Mouse (Mus musculus): ENCODE results near the gene Prr12. TPM values are rescaled to one million over a fixed set of nuclear protein-coding genes. Genes with fewer than 3 reads are reported as not detected.
"Not testable (repeated sequence)": the region's sequence is repeated elsewhere in the genome, so short reads cannot be mapped to it uniquely, and the experiment has no call there.

Gene Prr12
- polyA plus RNA-seq, 1 experiment from 2014 or later, result 6.4 TPM

GRCm38 (mm10) chr7:45024281-45025248 is 28.1 kb downstream of the Prr12 start:
- Histone ChIP-seq H3K27ac (ENCODE audit: low read length) (no peak overlapping the region), H3K9ac (replicated peaks; ENCODE audit: low read depth) (no peak overlapping the region), H3K4me2 (replicated peaks; ENCODE audit: low read depth, low read length) (no peak overlapping the region), H3K36me3 (ENCODE audit: insufficient read depth, low read length) (peaks cover 27% of the 10 kb centered on the region), H3K9me3 (ENCODE audit: low read length) (no peaks in the 10 kb centered on the region), H3K4me1 (ENCODE audit: insufficient read depth, low read depth, low read length) (no peaks in the 10 kb centered on the region), H3K27me3 (replicated peaks; ENCODE audit: insufficient read depth, low read length) (no peaks in the 10 kb centered on the region), H3K4me3 (ENCODE audit: low read depth, low read length) (no peak overlapping the region)
- 80% methylated on average over 15 of the region's 15 CpGs for WGBS
- DNase-seq (ENCODE audit: low spot score) (no peak), ATAC-seq (no peak)
- no peak for TF ChIP-seq EP300 (IDR thresholded peaks at IDR 0.05)
- TF ChIP-seq CTCF (IDR thresholded peaks at IDR 0.05), result no peak; the same call in 1 of the 2 replicates

- DNase-seq (ENCODE audit: low spot score), result peak; percentile 56
- not testable (repeated sequence) for H3K9me3 ChIP-seq (ENCODE audit: low read length); H3K4me1 ChIP-seq (ENCODE audit: insufficient read depth, low read depth, low read length); H3K27ac ChIP-seq (ENCODE audit: low read length); H3K9ac ChIP-seq (replicated peaks; ENCODE audit: low read depth); ATAC-seq; H3K27me3 ChIP-seq (replicated peaks; ENCODE audit: insufficient read depth, low read length); H3K4me3 ChIP-seq (ENCODE audit: low read depth, low read length); H3K4me2 ChIP-seq (replicated peaks; ENCODE audit: low read depth, low read length)
- H3K36me3 ChIP-seq (ENCODE audit: insufficient read depth, low read length), result peaks cover 21% of the 10 kb centered on the region; the same call in 1 of the 2 replicates
- peak; percentile 59 for TF ChIP-seq CTCF (IDR thresholded peaks at IDR 0.05)
- WGBS, result 72% methylated on average over 5 of the region's 5 CpGs
Measured at GRCm38 (mm10) chr7:45023711-45024110, 29.0 kb downstream of the Prr12 start.

- Histone ChIP-seq H3K4me1 (ENCODE audit: insufficient read depth, low read depth, low read length) (0 out of 2 replicates have a peak, but pooled peaks cover 5% of the 10 kb centered on the region), H3K9ac (replicated peaks; ENCODE audit: low read depth) (no peak overlapping the region), H3K4me2 (replicated peaks; ENCODE audit: low read depth, low read length) (no peak overlapping the region), H3K4me3 (ENCODE audit: low read depth, low read length) (no peak overlapping the region), H3K36me3 (ENCODE audit: insufficient read depth, low read length) (peaks cover 6% of the 10 kb centered on the region; the same call in 1 of the 2 replicates), H3K27me3 (replicated peaks; ENCODE audit: insufficient read depth, low read length) (no peaks in the 10 kb centered on the region), H3K27ac (ENCODE audit: low read length) (no peak overlapping the region), H3K9me3 (ENCODE audit: low read length) (no peaks in the 10 kb centered on the region)
- DNase-seq (ENCODE audit: low spot score) (no peak), ATAC-seq (no peak)
- TF ChIP-seq EP300 (IDR thresholded peaks at IDR 0.05) (no peak), CTCF (IDR thresholded peaks at IDR 0.05) (no peak)
- 62% methylated on average over 9 of the region's 9 CpGs for WGBS
Measured at GRCm38 (mm10) chr7:45020225-45020624, 32.5 kb downstream of the Prr12 start.

- H3K4me3 ChIP-seq (ENCODE audit: low read depth, low read length), result peak overlapping the region; percentile 60
- no peaks in the 10 kb centered on the region for H3K27me3 ChIP-seq (replicated peaks; ENCODE audit: insufficient read depth, low read length)
- H3K9ac ChIP-seq (replicated peaks; ENCODE audit: low read depth), result peak overlapping the region; percentile 46; the same call in 1 of the 2 replicates
- peak; percentile 64 for TF ChIP-seq EP300 (IDR thresholded peaks at IDR 0.05)
- no peak for TF ChIP-seq CTCF (IDR thresholded peaks at IDR 0.05)
- ATAC-seq (no peak), DNase-seq (ENCODE audit: low spot score) (peak; percentile 92)
- no peaks in the 10 kb centered on the region for H3K9me3 ChIP-seq (ENCODE audit: low read length)
- H3K36me3 ChIP-seq (ENCODE audit: insufficient read depth, low read length), result peaks cover 6% of the 10 kb centered on the region; the same call in 1 of the 2 replicates
- H3K4me2 ChIP-seq (replicated peaks; ENCODE audit: low read depth, low read length), result peak overlapping the region; percentile 59
- 15% methylated on average over 8 of the region's 8 CpGs for WGBS
- H3K27ac ChIP-seq (ENCODE audit: low read length), result peak overlapping the region; percentile 93
- 0 out of 2 replicates have a peak, but pooled peaks cover 5% of the 10 kb centered on the region for H3K4me1 ChIP-seq (ENCODE audit: insufficient read depth, low read depth, low read length)
Measured at GRCm38 (mm10) chr7:45019031-45019571, 33.6 kb downstream of the Prr12 start.

- Histone ChIP-seq H3K27me3 (replicated peaks; ENCODE audit: insufficient read depth, low read length) (no peaks in the 10 kb centered on the region), H3K4me3 (ENCODE audit: low read depth, low read length) (peak within 1 kb of the TSS; percentile 75), H3K27ac (ENCODE audit: low read length) (peak within 1 kb of the TSS; percentile 100), H3K4me1 (ENCODE audit: insufficient read depth, low read depth, low read length) (0 out of 2 replicates have a peak, but pooled peaks cover 5% of the 10 kb centered on the region), H3K9me3 (ENCODE audit: low read length) (no peaks in the 10 kb centered on the region), H3K4me2 (replicated peaks; ENCODE audit: low read depth, low read length) (peak within 1 kb of the TSS; percentile 59), H3K36me3 (ENCODE audit: insufficient read depth, low read length) (peaks cover 6% of the 10 kb centered on the region; the same call in 1 of the 2 replicates), H3K9ac (replicated peaks; ENCODE audit: low read depth) (peak within 1 kb of the TSS; percentile 62)
- ATAC-seq (peak; percentile 89), DNase-seq (ENCODE audit: low spot score) (peak; percentile 100)
- TF ChIP-seq EP300 (IDR thresholded peaks at IDR 0.05), result peak; percentile 85
- peak; percentile 54 for TF ChIP-seq CTCF (IDR thresholded peaks at IDR 0.05)
- 2% methylated on average over 33 of the region's 36 CpGs for WGBS
Measured at GRCm38 (mm10) chr7:45017242-45018061, 35.2 kb downstream of the Prr12 start, which contains the start of gene Rras. Gene Rras, plus strand, starts transcription at chr7:45017961.
